Mouse (Mus musculus) erythroblast, embryonic 14.5 days (primary cell): Measurements from ENCODE around the gene Fbxl17.

ENCODE experiments used
- GATA1 ChIP-seq: IDR thresholded peaks from 2 replicates; pipeline ENCODE4 v1.6.1; 2012; ENCODE audit warnings: low read length, inconsistent platforms, mixed read lengths
- TAL1 ChIP-seq: IDR thresholded peaks from 3 replicates; pipeline ENCODE4 v1.6.1; 2012; ENCODE audit warnings: low read length, inconsistent platforms, mixed read lengths

GRCm38 (mm10) chr17:63220821-63221220 is 279.0 kb downstream of the Fbxl17 start:
- TF ChIP-seq TAL1 (no peak), GATA1 (no peak)
